Mouse (Mus musculus) embryonic facial prominence, embryonic 10.5 days (tissue): ENCODE results near the gene Nav2. TPM values are rescaled to one million over a fixed set of nuclear protein-coding genes. Genes with fewer than 3 reads are reported as not detected.

Experiments
- DNase-seq: peaks from one replicate; pipeline ENCODE4 v3.0.0-alpha.2; 2017; ENCODE audit warnings: low spot score
- H3K27ac ChIP-seq: fragments of 300-500 bp; sonication (generic); replicated peaks from 2 replicates; pipeline ENCODE4 v1.5.1; 2016; ENCODE audit warnings: mild to moderate bottlenecking
- H3K27me3 ChIP-seq: fragments of 300-500 bp; sonication (generic); replicated peaks from 2 replicates; pipeline ENCODE4 v1.6.1; 2016; ENCODE audit warnings: low read depth, mild to moderate bottlenecking; ENCODE audit not compliant: poor library complexity, severe bottlenecking
- H3K36me3 ChIP-seq: fragments of 300-500 bp; sonication (generic); replicated peaks from 2 replicates; pipeline ENCODE4 v1.6.1; 2016; ENCODE audit warnings: mild to moderate bottlenecking, moderate library complexity
- H3K4me1 ChIP-seq: fragments of 300-500 bp; sonication (generic); 2 replicates; pipeline ENCODE4 v1.6.1; 2016
- H3K4me3 ChIP-seq: fragments of 300-500 bp; sonication (generic); 2 replicates; pipeline ENCODE4 v1.5.1; 2016; ENCODE audit warnings: mild to moderate bottlenecking, moderate library complexity
- H3K9me3 ChIP-seq: fragments of 300-500 bp; sonication (generic); 2 replicates; pipeline ENCODE4 v1.6.1; 2016; ENCODE audit warnings: mild to moderate bottlenecking
- WGBS: fragments of 180-500 bp; shearing (Covaris S2); methylation state at CpG from one replicate; pipeline ENCODE4 v1.1.7; 2016; 5-methylcytosine and 5-hydroxymethylcytosine counted together
- polyA plus RNA-seq: library from polyadenylated mRNA; unstranded; fragments of >200 nt; fragmentation: Nextera tagmentation; extraction: Ambion mirVana; gene quantifications from 2 replicates; pipeline ENCODE4 v1.2.1, GENCODE M21; 2016

The Nav2 gene
- polyA plus RNA-seq, 1 experiment from 2014 or later = 11.5 TPM

DNA sequence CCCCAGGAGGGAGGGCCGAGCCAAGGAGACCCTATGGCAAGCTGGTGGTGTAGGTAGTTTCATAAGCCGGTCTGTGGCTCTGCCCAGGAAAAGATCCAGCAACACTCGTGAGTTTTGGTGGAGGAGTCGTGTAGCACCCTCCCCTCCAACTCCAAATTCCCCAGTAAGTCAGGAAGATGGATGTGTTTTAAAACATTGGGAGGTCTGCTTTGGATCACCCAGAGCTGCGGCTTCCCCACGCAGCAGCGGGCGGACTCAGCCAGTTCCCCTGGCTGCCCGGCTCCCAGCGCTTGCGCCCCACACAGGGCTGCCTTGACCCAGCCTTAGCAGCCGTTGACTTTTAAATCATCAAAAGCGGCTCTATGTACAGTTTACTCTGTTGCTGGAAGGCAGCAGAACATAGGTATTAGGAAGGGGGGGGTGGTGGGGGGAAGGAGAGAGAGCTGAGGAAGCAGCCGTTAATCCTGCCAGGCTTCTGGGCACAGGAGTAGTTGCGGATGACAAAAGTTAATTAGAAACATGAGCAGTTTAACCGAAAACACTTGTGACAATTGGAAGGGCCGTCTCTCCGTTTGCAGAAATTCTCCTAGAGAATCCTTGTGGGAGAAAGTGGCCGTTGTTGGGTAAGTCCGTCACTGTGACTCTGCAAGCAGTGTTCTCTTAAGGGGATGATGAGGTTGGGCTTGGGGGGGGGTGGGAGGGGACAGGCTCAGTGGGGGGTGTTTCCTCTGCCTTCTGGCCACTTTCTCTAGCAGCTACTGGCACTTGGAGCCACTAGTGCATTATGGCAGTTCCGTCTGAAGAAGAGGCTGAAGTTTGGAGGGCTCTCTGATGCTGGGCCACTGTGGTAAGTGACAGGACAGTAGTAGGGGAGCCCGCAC is 542.0 kb downstream of the Nav2 start:
- peak; percentile 77 for DNase-seq
- no peaks in the 10 kb centered on the region for H3K9me3 ChIP-seq
- H3K36me3 ChIP-seq = peaks cover 7% of the 10 kb centered on the region; the same call in 1 of the 2 replicates
- peak overlapping the region; percentile 78 for H3K27ac ChIP-seq
- 10% methylated on average over 22 of the region's 22 CpGs for WGBS
- peaks cover 47% of the 10 kb centered on the region for H3K27me3 ChIP-seq
- H3K4me3 ChIP-seq = peak overlapping the region; percentile 44
- H3K4me1 ChIP-seq = peaks cover 59% of the 10 kb centered on the region

DNA sequence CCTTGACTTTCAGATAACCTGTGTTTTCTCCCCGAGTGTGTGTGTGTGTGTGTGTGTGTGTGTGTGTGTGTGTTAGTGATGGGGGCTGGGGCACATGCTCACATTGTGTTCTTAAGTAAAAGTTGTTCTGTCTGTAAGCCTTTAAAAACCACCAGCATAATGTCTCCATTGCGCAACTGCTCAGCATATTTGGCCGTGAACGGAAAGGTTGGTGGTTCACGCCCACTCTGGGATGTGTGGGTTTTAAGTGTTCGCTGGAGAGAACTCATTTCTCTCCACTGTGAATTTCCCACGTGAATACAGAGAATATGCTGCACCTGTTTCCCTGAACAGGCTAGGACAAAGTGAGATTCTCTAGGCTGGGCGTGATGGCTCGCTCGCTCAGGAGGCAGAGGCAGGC is 542.7 kb downstream of the Nav2 start:
- H3K4me1 ChIP-seq = peaks cover 58% of the 10 kb centered on the region
- peaks cover 7% of the 10 kb centered on the region; the same call in 1 of the 2 replicates for H3K36me3 ChIP-seq
- no peak for DNase-seq
- peaks cover 47% of the 10 kb centered on the region for H3K27me3 ChIP-seq
- peak overlapping the region; percentile 78; the same call in 1 of the 2 replicates for H3K27ac ChIP-seq
- no peaks in the 10 kb centered on the region for H3K9me3 ChIP-seq
- H3K4me3 ChIP-seq = peak overlapping the region; percentile 44; the same call in 1 of the 2 replicates
- WGBS = 88% methylated on average over 10 of the region's 10 CpGs

DNA sequence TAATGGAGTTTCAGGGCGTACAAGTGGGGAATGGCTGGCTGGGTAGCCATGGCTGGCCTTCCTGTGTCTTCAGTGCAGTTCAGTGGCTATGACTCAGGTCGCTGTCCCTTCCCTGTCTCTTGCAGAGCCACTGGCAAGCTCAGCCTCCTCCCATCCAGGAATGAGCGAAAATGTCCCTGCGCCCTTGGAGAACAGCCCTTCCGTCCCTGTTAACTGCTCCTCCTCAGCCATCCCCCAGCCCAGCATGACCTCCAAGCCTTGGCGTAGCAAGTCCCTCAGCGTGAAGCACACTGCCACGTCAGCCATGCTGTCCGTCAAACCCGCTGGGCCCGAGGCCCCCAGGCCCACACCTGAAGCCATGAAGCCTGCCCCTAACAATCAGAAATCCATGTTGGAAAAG is 543.8 kb downstream of the Nav2 start:
- Histone ChIP-seq H3K27ac (peak overlapping the region; percentile 37; the same call in 1 of the 2 replicates), H3K36me3 (peaks cover 7% of the 10 kb centered on the region; the same call in 1 of the 2 replicates), H3K9me3 (no peaks in the 10 kb centered on the region), H3K4me3 (no peak overlapping the region), H3K27me3 (peaks cover 53% of the 10 kb centered on the region), H3K4me1 (peaks cover 48% of the 10 kb centered on the region)
- WGBS = 65% methylated on average over 11 of the region's 11 CpGs
- no peak for DNase-seq

DNA sequence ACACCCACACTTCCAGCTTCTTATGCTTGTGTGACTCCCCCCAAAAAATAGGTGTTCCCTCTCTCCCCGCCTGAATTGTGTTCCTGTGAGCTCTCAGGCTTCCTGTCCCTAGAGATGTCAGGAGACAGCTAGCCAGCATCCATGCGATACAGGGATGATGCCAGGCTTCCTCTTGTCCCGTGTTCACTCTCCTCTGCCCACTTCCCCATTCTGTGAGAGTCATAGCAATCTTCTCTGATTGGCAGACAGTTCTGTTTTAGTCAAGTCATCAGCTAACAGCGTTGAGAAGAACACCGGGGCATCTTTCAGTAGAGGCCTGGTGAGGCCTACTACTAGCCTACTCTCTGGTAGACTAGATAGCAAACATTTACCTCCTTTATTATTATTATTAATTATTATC is 546.1 kb downstream of the Nav2 start:
- no peak overlapping the region for H3K4me3 ChIP-seq
- WGBS = 91% methylated on average over 5 of the region's 5 CpGs
- peaks cover 7% of the 10 kb centered on the region; the same call in 1 of the 2 replicates for H3K36me3 ChIP-seq
- H3K4me1 ChIP-seq = peaks cover 35% of the 10 kb centered on the region
- H3K27me3 ChIP-seq = peaks cover 49% of the 10 kb centered on the region
- DNase-seq = no peak
- H3K9me3 ChIP-seq = no peaks in the 10 kb centered on the region
- H3K27ac ChIP-seq = no peak overlapping the region

DNA sequence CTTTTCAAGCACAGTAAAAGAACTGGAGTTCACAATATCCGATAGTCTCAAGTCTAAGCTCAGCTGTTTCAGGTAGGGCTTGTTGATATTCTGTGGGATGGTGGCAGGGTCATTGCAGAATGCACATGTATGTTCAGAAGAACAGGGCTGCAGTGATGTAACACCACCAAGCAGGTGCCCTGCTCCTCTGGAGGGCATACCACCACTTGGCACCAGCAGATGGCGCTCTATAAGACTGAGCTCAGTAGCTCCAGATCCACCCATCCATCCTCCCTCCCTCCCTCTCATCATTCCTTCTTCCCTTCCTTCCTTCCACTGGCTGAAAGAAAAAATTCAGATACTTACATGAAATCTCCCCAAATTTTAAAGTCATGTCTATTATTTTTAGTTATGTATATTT is 547.6 kb downstream of the Nav2 start:
- 53% methylated on average over 2 of the region's 2 CpGs for WGBS
- H3K36me3 ChIP-seq = peaks cover 7% of the 10 kb centered on the region; the same call in 1 of the 2 replicates
- DNase-seq = peak; percentile 63

DNA sequence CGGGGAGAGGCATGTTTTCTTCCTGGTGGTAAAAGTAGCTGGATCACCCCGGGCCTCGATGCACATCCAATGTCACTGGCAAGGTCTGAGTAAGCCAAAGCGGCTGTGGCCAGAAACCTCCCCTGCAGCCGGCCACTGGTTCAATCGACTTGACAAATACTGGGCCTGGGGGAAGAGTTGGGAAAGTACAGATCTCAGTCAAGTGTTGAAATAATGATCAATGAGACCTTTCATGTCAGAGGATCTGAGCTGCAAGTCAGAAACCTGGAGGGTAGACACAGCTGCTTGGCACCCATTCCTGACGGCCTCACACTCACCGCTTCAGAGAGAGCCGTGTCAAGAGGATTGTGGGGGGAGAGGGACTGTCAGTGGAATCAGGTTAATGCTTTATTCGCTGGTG is 548.9 kb downstream of the Nav2 start:
- Histone ChIP-seq H3K27ac (no peak overlapping the region), H3K36me3 (peaks cover 7% of the 10 kb centered on the region; the same call in 1 of the 2 replicates), H3K4me1 (peaks cover 19% of the 10 kb centered on the region), H3K9me3 (no peaks in the 10 kb centered on the region), H3K27me3 (peaks cover 35% of the 10 kb centered on the region), H3K4me3 (no peak overlapping the region)
- DNase-seq = no peak
- WGBS = 79% methylated on average over 10 of the region's 10 CpGs

More for the DNA sequence above, 547.6 kb downstream of the Nav2 start:
- Histone ChIP-seq H3K9me3 (no peaks in the 10 kb centered on the region), H3K27ac (no peak overlapping the region), H3K27me3 (peaks cover 44% of the 10 kb centered on the region), H3K4me3 (no peak overlapping the region), H3K4me1 (peaks cover 20% of the 10 kb centered on the region)

DNA sequence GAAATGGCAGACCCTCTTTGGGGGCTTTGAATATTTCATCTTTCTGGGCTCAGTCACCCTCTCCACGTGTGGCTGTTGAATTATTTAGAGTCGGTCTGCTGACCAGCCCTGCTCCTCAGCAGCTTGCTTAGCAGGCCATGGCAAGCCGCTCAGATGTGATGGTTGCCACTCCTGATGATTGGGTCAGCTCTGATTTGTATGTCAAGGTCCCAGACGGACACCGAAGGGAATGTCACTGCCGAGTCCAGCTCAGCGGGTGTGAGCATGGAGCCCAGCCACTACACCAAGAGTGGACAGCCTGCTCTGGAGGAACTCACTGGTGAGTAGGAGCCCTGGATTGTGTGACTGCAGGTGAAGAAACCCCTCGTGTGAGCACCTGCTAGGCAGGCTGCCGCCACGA is 549.4 kb downstream of the Nav2 start:
- no peaks in the 10 kb centered on the region for H3K9me3 ChIP-seq
- no peak for DNase-seq
- H3K4me3 ChIP-seq = no peak overlapping the region
- no peak overlapping the region for H3K27ac ChIP-seq
- WGBS = 86% methylated on average over 10 of the region's 10 CpGs
- H3K36me3 ChIP-seq = peaks cover 7% of the 10 kb centered on the region; the same call in 1 of the 2 replicates
- H3K27me3 ChIP-seq = peaks cover 30% of the 10 kb centered on the region
- peaks cover 19% of the 10 kb centered on the region for H3K4me1 ChIP-seq

DNA sequence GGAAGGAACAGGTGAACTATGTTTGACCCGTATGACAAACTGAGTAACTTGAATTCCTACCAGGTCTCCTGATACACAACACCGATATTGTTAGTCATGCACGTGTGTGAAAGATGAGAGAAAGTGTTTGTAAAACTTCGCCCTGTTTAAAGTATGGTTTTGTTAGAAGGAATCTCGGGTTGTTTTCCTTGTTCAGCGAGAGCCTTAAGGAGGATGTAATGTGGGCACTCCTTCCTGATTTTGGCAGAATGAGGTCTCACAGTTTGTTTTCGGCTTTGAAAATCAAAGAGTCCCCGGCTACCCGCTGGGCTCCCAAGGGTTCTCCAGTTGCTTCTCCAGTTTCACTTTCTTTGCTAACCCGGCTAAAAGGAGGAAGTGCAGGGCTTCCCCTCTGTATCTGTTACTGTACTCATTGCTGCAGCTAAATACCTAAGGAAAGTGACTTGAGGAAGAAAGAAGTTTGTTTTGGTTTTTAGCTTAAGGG is 553.9 kb downstream of the Nav2 start:
- peaks cover 14% of the 10 kb centered on the region for H3K4me1 ChIP-seq
- WGBS = 17% methylated on average over 10 of the region's 10 CpGs
- peaks cover 16% of the 10 kb centered on the region for H3K27me3 ChIP-seq
- no peak for DNase-seq
- H3K36me3 ChIP-seq = peaks cover 16% of the 10 kb centered on the region
- no peak overlapping the region; the same call in 1 of the 2 replicates for H3K27ac ChIP-seq
- H3K9me3 ChIP-seq = no peaks in the 10 kb centered on the region
- peak overlapping the region; percentile 29; the same call in 1 of the 2 replicates for H3K4me3 ChIP-seq

DNA sequence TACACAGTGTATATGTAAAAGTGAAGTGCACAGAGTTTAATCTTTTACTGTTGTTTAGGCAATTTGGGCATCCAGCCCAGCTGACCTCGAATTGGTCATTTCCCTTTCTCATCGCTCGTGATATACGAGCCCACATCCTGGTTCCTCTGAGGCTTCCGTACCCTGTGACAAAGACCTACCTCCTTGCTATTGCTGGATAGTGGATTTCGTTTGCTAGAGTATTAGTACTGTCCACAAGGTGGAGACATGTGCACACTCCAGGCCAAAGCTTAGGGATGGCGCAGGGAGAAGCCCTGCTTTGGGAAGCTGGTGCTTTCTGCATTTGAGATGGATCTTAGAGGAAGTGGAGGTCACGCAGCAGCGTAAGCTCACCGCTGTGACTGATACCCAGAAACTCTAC is 559.3 kb downstream of the Nav2 start:
- peaks cover 16% of the 10 kb centered on the region for H3K36me3 ChIP-seq
- peaks cover 10% of the 10 kb centered on the region; the same call in 1 of the 2 replicates for H3K27me3 ChIP-seq
- H3K4me3 ChIP-seq = no peak overlapping the region
- H3K4me1 ChIP-seq = peaks cover 8% of the 10 kb centered on the region
- peak; percentile 54 for DNase-seq
- no peak overlapping the region for H3K27ac ChIP-seq
- no peaks in the 10 kb centered on the region for H3K9me3 ChIP-seq
- WGBS = 54% methylated on average over 10 of the region's 10 CpGs

DNA sequence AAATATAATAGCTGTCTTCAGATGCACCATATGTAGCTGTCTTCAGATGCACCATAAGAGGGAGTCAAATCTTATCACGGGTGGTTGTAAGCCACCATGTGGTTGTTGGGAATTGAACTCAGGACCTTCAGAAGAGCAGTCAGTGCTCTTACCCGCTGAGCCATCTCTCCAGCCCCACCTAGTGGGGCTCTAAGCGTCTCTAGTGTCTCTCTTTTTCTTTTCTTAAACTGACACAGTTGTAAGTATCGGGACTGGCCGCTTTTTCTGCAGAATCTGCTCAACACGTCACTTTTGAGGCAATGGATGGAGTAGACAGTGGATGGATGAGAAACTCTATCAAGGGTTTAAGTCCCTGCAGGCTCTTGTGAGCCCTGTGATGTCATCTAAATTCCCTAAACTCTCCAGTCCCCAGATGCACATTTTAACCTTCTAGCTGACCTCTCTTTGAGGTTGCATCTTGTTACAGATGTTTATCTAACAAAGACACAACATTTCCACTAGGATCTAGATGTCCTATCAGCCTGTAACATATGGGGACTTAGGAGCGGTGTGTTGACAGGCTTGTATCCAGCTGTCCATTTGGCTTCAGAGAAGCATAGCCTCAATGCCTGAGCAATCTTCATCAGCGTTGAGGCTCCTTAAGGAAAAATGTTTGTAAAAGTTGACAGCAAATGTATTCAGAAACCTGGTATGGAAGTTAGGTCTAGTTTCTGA is 560.1 kb downstream of the Nav2 start:
- no peak for DNase-seq
- Histone ChIP-seq H3K27me3 (peaks cover 10% of the 10 kb centered on the region; the same call in 1 of the 2 replicates), H3K4me1 (peaks cover 7% of the 10 kb centered on the region; the same call in 1 of the 2 replicates), H3K4me3 (no peak overlapping the region), H3K27ac (no peak overlapping the region), H3K36me3 (peaks cover 16% of the 10 kb centered on the region), H3K9me3 (no peaks in the 10 kb centered on the region)
- WGBS = 75% methylated on average over 8 of the region's 8 CpGs

DNA sequence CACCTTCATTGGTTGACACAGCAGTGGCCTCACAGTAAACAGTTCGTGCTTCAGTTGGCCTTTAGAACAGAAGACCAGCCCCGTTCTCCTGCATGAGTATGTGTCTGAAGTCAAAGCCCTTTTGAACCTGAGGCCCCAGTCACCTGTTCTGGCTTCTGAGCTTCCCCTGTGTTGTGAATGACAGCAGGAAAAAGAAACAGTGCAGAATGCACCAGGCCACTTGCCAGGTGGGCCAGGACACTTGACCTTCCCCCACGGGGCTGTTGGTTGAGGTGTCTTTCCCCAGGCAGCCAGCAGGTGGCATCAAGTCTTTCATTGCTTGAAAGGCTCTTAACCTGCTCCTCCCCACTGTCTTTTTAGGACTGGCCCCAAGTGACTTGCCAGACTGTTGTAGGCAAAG is 562.8 kb downstream of the Nav2 start:
- Histone ChIP-seq H3K4me1 (peaks cover 7% of the 10 kb centered on the region; the same call in 1 of the 2 replicates), H3K27me3 (no peaks in the 10 kb centered on the region), H3K27ac (no peak overlapping the region), H3K4me3 (no peak overlapping the region), H3K9me3 (no peaks in the 10 kb centered on the region), H3K36me3 (no peaks in the 10 kb centered on the region)
- WGBS = 62% methylated on average over 3 of the region's 3 CpGs
- DNase-seq = peak; percentile 71

DNA sequence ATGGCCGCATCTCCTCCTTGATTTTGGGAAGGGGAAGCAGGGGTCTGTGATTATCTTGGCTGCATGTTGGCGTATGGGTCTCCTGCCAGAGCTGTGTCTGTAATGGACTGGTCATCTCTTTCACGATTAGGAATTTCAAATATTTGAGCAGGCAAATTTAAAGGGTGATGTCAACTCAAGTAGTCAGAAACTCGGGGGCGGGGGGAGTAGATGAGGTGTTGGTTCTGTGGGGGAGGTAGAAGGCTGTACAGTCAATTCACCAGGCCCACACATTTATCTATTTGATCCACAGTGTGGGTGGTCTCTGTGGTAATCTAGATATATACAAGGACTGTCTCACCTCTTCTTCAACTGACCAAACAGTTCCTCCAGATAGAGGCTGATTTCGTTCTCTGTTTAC is 566.8 kb downstream of the Nav2 start:
- no peak for DNase-seq
- Histone ChIP-seq H3K36me3 (no peaks in the 10 kb centered on the region), H3K27ac (no peak overlapping the region), H3K4me3 (no peak overlapping the region), H3K9me3 (no peaks in the 10 kb centered on the region), H3K4me1 (peaks cover 28% of the 10 kb centered on the region), H3K27me3 (0 out of 2 replicates have a peak, but pooled peaks cover 4% of the 10 kb centered on the region)
- 80% methylated on average over 6 of the region's 6 CpGs for WGBS
